Mouse (Mus musculus): ENCODE measurements around the gene St3gal3.

The St3gal3 gene

DNA sequence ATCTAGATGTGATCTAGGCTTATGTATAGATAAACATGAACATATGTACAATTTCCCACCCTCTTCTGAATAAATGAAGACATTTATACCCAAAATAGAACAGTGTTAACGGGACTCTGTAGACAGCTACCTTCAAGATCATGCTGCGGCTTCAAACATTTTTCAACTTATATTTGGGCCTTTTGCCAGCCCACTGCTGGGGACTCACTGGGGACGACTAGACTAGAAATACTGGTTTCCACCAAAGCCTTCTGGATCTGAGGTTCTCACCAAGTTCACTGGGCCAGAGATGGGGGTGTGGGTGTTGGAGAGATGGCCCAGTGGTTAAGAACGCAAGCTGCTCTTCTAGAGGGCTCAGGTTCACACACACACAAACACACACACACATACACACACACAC lies 49.7 kb downstream of the St3gal3 start:
- DNase-seq: no peak

DNA sequence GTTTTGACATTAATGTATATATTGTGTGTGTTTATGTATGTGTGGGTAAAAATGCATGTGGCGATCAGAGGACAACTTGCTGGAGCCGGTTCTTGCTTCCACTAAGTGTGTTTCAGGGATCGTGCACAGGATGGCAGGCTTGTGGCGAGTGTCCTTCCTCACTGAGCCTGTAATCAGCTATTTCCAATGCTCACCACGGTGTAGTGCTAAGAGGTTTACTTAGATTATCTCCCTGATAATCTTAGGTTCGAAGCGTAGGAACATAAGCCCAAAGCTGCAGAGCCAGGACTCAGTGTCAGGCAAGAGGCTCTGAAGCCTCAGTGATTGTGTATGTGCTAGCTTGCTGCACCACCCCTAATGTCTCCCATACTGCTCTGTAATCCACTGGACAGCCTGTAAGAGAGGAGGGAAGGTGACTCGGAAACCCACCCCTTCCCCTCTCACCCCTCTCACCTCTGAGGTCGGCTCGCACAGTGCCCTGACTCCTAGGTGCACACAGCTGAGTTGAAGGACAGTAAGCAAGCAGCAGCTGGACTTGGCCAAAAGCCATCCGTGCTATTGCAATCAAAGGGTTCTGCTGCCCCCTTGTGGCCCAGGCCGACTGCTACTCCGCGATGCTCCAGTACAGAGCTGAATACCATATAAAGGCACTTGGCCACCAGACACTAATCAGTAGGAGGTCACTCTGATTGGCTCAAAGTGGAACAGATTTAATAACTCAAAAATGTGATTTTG lies 51.3 kb downstream of the St3gal3 start:
- peak; percentile 97 to 99 for DNase-seq

DNA sequence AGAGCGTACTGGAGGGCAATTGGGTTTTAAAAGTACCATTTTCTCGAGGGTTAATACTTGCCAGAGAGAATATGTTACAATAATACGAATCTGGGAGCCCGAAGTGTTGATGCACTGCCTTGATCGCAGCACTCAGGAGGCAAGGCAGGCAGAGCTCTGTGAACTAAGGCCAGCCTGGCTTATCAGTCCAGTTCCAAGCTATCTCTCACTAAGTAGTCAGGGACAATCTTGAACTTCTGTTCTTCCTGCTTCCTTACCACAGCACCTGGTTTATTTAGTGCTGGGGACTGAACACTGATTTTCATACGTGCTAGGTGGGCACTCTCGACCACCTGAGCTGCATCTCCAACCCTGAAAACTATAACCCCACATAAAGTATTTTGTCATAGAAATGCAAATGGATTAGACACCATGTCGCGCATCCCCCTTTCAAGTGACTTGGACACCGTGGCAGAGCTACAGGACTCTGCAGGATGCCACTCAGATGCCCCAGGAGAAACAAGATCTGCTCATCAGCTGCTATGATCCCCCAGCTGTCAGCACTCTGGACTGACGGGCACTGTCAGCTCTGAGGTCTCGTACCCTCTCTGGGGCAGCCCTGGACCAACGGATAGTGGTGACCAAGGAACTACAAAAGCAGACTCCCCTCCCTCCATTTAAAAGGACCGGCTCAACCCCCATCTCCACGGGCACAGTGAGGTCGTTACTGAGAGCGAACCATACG lies 52.9 kb downstream of the St3gal3 start:
- DNase-seq: no peak

DNA sequence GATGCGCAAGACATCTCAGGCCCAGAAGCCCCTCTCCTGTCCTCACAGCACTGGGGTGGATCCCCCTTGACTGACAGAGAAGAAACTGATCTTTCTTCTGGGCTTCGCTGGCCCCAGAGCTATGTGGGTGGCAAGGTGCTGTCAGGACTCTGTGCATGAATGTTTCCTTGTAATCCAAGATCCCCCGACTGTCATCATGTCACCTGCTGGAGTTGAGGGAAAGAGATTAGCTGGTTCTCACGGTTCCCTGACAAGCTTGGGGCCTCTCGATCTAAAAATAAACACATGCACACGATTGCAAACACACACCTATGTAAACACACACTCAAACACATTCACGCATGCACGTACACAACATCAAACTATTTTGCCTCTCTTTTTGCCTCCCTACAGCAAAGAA lies 54.2 kb downstream of the St3gal3 start:
- no peak for DNase-seq

GRCm38 (mm10) chr4:118079195-118079594 lies 55.5 kb downstream of the St3gal3 start:
- DNase-seq: no peak

DNA sequence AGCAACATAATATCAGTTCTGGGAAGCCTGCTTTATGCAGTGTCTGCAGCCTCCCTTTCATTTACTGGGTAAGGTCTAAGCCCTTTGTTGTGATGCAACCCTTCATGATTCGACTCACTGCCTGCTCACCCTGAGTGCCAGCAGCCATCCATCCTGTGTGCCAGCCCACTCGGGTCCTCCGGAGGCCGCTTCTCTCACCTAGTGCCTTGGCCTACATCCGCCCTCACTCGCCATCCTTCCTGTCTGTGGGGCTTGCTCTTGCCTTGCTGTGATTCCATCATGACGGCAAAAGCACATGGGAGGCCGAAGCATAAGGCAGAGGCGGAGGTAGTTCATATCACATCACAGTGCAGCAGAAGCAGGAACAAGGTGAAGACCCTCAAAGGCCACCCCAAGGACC lies 56.1 kb downstream of the St3gal3 start:
- no peak for DNase-seq

- DNase-seq: no peak
Measured at GRCm38 (mm10) chr4:118077293-118077752, 57.4 kb downstream of the St3gal3 start.

DNA sequence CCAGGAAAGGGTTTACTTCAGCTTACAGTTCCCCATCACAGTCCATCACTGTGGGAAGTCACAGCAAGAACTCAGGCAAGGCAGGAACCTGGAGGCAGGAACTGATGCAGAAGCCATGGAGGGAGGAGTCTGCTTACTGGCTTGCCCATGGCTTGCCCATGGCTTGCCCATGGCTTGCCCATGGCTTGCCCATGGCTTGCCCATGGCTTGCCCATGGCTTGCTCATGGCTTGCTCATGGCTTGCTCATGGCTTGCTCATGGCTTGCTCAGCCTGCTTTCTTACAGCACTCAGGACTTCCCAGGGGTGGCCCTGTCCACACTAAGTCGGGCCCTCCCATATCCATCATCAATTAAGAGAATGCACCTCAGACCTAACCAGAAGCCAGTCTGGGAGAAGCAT lies 58.1 kb downstream of the St3gal3 start:
- no peak for DNase-seq

DNA sequence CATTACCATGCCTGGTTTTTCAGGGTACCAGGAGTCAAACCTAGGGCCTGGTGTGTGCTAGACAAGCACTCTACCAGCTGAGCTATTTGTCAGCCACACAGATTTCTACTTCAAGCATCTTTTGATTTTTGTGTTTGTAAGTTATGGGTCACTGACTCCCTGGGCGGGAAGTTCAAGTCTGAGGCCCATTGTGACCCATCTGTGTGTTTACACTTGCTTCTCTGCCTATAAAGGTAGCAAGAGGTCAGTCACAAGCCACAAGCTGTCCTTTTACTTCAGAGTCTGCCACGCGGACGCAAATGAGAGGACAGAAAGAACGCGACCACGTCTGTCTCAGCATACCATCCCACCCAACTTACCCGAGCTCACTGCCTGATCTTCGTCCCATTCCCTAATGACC lies 59.4 kb downstream of the St3gal3 start:
- DNase-seq: no peak

- peak in 1 of 2 experiments; percentile 45 for DNase-seq
Measured at GRCm38 (mm10) chr4:118074236-118074635, 60.5 kb downstream of the St3gal3 start.

DNA sequence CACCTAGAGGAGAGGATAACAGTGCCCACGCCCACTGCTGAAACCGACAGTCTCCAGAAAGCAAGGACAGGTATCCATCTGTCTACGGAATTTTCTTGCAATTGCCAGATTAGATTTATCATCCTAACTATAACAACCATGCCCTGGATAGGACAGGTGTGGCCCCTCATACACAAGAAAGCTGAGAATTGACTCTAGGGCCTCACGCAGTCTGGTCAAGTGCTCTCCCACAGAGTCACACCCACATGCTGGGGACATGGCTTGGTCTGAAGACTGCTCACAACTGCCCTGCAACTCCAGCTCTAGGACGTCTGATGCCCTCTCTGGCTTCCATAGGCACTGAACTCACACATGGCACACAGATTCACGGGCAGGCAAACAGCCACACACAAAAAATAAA lies 61.6 kb downstream of the St3gal3 start:
- no peak for DNase-seq

- DNase-seq: no peak
Measured at GRCm38 (mm10) chr4:118071891-118072290, 62.8 kb downstream of the St3gal3 start.

DNA sequence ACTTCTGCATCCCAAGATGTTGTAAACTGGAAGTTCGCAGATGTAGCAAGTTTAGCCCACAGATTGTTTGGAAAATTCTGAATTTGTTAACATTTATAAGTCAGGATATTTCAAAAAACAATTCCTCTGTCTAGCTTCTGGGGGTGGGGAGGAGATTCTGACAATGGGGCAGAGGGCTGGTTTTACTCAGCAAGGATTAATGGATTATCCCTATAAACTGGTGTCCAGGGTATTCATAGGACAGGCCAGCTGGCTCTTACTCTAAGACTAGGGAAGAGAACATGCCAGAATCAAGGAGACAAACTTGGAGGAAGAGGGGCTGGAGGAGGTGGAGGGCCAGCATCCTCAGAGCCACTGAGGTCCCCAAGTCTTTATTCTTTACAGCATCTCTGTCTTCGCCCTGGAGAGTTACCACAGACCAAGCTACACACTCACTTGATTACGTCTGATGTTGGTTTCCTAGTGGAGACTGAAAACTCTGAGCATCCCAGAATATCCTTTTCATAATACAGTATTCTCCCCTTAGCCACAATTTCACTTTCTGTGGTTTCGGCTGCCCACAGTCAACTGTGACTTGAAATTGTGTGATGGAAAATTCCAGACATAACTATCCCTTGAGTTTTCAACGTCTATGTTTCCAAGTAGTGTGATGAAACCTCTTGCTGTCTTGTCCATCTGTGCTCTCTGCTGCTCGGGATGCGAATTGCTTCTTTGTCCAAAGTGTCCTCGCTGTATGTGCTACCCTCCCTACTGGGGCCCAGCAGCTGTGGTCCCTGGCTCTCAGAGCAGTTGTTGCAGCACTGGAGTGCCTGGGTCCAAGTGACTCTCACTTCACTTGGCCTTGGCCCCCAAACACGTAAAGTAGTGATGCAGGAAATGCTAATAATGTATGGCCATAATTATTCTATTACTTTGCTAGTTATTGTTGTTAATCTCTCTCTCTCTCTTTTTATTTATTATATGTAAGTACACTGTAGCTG lies 64.2 kb downstream of the St3gal3 start:
- no peak for DNase-seq

DNA sequence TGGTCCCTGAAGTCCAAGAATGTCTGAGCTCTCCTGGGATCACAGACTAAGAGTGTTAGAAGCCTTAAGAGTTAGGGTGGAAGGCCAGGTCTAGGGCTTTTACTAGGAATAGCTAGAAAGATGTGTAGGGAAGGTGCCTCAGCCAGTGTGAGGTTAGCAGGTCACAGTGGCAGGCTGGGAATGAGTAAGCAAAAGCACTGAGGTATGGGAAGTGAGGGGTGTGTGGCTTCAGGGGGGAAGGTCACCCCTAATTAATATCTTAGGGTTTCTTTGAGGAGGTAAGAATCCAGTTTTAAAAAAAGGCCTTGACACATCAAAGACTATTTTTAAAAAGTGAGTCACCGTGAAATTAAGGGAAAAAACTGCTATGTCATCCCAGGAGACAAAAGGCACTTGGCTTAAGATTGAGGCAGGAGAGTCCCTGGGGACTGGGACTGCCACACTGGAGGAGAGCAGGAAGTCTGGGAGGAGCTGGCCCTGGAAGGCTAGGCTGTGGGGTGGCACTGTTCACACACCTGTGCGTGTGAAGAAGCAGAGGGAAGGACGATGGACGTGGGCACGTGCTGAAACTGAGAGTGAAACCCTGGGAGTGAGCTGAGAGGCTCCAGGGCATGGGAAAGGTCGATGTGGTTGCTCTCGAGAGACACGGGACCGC lies 72.8 kb downstream of the St3gal3 start:
- no peak for DNase-seq

GRCm38 (mm10) chr4:118060915-118061530 lies 73.7 kb downstream of the St3gal3 start:
- no peak for DNase-seq

GRCm38 (mm10) chr4:118059816-118060475 lies 74.8 kb downstream of the St3gal3 start:
- no peak for DNase-seq

- no peak for DNase-seq
Measured at GRCm38 (mm10) chr4:118058116-118058677, 76.5 kb downstream of the St3gal3 start.

DNA sequence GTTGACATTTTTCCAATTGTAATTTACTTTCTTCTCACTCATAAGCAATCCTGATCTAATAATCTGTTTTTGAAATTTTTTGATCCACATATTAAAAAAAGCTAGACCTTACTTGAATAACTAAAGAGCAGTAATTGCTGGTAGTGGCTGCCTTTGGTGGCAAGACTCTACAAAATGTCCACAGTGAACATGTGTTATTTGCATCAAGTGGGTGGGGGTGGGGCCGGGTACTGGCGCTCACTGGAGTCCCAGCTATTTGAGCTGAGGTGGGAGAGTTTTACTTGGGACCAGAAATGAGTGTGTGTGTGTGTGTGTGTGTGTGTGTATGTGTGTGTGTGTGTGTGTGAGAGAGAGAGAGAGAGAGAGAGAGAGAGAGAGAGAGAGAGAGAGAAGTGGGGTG lies 77.6 kb downstream of the St3gal3 start:
- DNase-seq: no peak

DNA sequence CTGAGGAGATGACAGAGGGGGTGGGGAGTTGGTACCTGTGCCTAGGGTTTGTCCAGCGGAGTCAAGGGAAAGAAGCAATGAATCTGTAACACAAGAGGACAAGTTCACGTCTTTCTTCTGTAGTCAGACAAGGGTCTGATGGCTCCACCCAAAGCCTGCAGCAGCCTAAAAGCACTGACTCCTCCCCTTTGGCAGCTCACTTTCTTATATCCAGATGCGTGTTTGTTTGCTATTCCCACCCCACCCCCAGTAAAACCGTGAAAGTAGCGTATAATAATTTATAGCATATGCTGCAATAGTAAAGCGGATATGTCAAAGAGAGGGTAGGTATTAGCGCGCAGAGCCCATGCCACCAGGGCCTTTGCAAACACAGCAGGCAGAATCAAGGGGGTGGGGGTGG lies 80.1 kb downstream of the St3gal3 start:
- no peak for DNase-seq

DNA sequence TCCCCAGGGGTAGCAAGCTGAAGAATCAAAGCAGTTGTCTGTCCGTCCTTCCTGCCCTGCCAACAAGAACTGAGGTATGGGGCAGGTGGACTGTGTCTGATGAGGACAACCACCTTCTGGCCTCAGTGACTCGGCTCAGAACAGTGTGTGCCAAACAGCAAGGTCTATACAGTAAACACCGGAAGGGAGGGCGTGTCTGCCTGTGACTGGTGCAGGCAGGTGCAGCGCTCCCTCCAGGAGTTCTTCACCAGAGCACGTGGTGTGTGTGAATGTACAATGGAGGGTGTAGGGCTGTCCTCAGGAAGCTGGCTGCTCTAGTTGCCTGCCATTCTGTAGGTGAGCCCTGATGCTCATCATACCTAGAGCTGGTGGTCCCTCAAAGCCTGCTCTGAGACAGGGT lies 80.8 kb downstream of the St3gal3 start:
- DNase-seq: no peak

- no peak for DNase-seq
Measured at GRCm38 (mm10) chr4:118049606-118050302, 85.0 kb downstream of the St3gal3 start.

All from cerebellum, postnatal 14 days (tissue).